Comparison of ENCODE assay signal across 19 mouse cellular contexts in the genomic region with DNA sequence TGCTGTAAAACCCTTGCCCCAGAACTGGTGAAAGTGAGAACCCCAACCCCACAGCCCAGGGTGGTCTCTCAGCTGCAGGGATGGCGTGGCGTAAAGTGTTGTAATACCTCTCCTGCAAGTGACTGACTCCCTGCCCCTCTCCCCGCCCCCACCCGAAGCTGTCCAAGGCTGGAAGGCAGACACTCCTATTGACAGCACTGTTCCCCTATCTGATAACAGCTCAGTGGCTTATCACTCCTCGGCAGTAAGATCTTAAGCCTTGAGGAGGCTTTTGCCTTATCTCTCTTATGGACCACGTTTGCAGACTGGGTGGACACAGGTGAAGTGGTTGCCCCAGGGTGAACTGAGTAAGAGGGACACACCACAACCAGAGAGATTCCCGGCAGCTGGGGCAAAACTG. TPM values are rescaled to one million over a fixed set of nuclear protein-coding genes. Genes with fewer than 3 reads are reported as not detected.
DNase-seq lines count a peak whose midpoint lies in the region; ATAC-seq and TF ChIP-seq lines count a peak whose summit lies in the region.
"Had no signal": no experiment of that assay in that cellular context is flagged by ENCODE, and none has a peak within 500 bp of the region (broad histone marks: within the 10 kb centered on the region; RNA-seq: fewer than 3 reads in every experiment).

No protein-coding gene starts in this region.

- TF ChIP-seq POLR2A in MEL (IDR thresholded peaks at IDR 0.05; ENCODE audit: control insufficient read depth in 1 of 2, insufficient read depth in 1 of 2, low read depth in 1 of 2, low read length in 2 of 2, poor library complexity in 1 of 2): no peak

- H3K4me2 ChIP-seq in midbrain, embryonic 16.5 days (ENCODE audit: low read length): no peak overlapping the region
- H3K4me2 ChIP-seq in liver, embryonic 11.5 days: no peak overlapping the region
- H3K4me2 ChIP-seq: forebrain, embryonic 12.5 days; limb, embryonic 13.5 days; lung, embryonic 15.5 days; midbrain, embryonic 13.5 days; neural tube, embryonic 15.5 days had no signal

- H3K79me2 ChIP-seq in MEL (ENCODE audit: control insufficient read depth, insufficient read depth, low read length, poor library complexity): no peaks in the 10 kb centered on the region

- no peak overlapping the region for H3K4me3 ChIP-seq in midbrain, embryonic 10.5 days
- no peak overlapping the region for H3K4me3 ChIP-seq in midbrain, embryonic 16.5 days (ENCODE audit: low read depth, low read length)
- H3K4me3 ChIP-seq in MEL (ENCODE audit: control insufficient read depth in 1 of 2, insufficient read depth in 1 of 2, low read depth in 2 of 2, low read length in 2 of 2): no peak overlapping the region
- no peak overlapping the region for H3K4me3 ChIP-seq in liver, embryonic 11.5 days (ENCODE audit: low read depth, low read length)
- H3K4me3 ChIP-seq: forebrain, embryonic 12.5 days; limb, embryonic 13.5 days; lung, embryonic 15.5 days; midbrain, embryonic 13.5 days; myocyte; neural tube, embryonic 15.5 days had no signal

- no peak overlapping the region for H3K9ac ChIP-seq in midbrain, embryonic 16.5 days (ENCODE audit: low read depth, low read length)
- H3K9ac ChIP-seq in MEL (ENCODE audit: control insufficient read depth, low read depth, low read length, poor library complexity, severe bottlenecking): no peak overlapping the region
- no peak overlapping the region for H3K9ac ChIP-seq in liver, embryonic 11.5 days (ENCODE audit: low read depth, low read length)
- H3K9ac ChIP-seq: forebrain, embryonic 12.5 days; lung, embryonic 15.5 days; midbrain, embryonic 13.5 days; neural tube, embryonic 15.5 days had no signal

- H3K9me3 ChIP-seq in midbrain, embryonic 10.5 days (replicated peaks): no peaks in the 10 kb centered on the region
- H3K9me3 ChIP-seq in midbrain, embryonic 16.5 days (replicated peaks; ENCODE audit: control insufficient read depth, low read length, poor library complexity, severe bottlenecking): no peaks in the 10 kb centered on the region
- H3K9me3 ChIP-seq in MEL (replicated peaks; ENCODE audit: insufficient read depth, low read length): no peaks in the 10 kb centered on the region
- H3K9me3 ChIP-seq in liver, embryonic 11.5 days (ENCODE audit: control insufficient read depth, low read length): no peaks in the 10 kb centered on the region
- H3K9me3 ChIP-seq: forebrain, embryonic 12.5 days; limb, embryonic 13.5 days; lung, embryonic 15.5 days; midbrain, embryonic 13.5 days; neural tube, embryonic 15.5 days had no signal

- WGBS in midbrain, embryonic 10.5 days: 64% methylated on average over 7 of the region's 7 CpGs
- WGBS in midbrain, embryonic 16.5 days: 64% methylated on average over 7 of the region's 7 CpGs
- WGBS in liver, embryonic 11.5 days: 22% methylated on average over 7 of the region's 7 CpGs

- peak overlapping the region; percentile 10 for H3K27ac ChIP-seq in midbrain, embryonic 10.5 days (replicated peaks)
- no peak overlapping the region for H3K27ac ChIP-seq in midbrain, embryonic 16.5 days (ENCODE audit: low read length)
- H3K27ac ChIP-seq in MEL (ENCODE audit: control insufficient read depth, low read depth, low read length): no peak overlapping the region
- no peak overlapping the region for H3K27ac ChIP-seq in liver, embryonic 11.5 days (ENCODE audit: low read depth, low read length)
- H3K27ac ChIP-seq: forebrain, embryonic 12.5 days; limb, embryonic 13.5 days; lung, embryonic 15.5 days; midbrain, embryonic 13.5 days; neural tube, embryonic 15.5 days had no signal

- no peak for TF ChIP-seq RAD21 in MEL (IDR thresholded peaks at IDR 0.05; ENCODE audit: low read depth, low read length)

- no peaks in the 10 kb centered on the region for H3K27me3 ChIP-seq in midbrain, embryonic 10.5 days (ENCODE audit: low read depth, poor library complexity, severe bottlenecking)
- H3K27me3 ChIP-seq in midbrain, embryonic 16.5 days (ENCODE audit: control insufficient read depth, insufficient read depth, low read depth, low read length): no peaks in the 10 kb centered on the region
- no peaks in the 10 kb centered on the region for H3K27me3 ChIP-seq in MEL (ENCODE audit: control insufficient read depth in 1 of 2, insufficient read depth in 2 of 2, low read length in 2 of 2)
- H3K27me3 ChIP-seq in liver, embryonic 11.5 days (replicated peaks; ENCODE audit: control insufficient read depth, insufficient read depth, low read length): no peaks in the 10 kb centered on the region
- H3K27me3 ChIP-seq: forebrain, embryonic 12.5 days; limb, embryonic 13.5 days; lung, embryonic 15.5 days; midbrain, embryonic 13.5 days; neural tube, embryonic 15.5 days had no signal

- ATAC-seq in midbrain, embryonic 16.5 days: no peak
- peak; percentile 53 for ATAC-seq in liver, embryonic 11.5 days (replicated peaks; ENCODE audit: low FRiP score)
- peak; percentile 28; the same call in 1 of the 2 replicates for ATAC-seq in megakaryocyte-erythroid progenitor cell, adult 5-6 weeks (replicated peaks; ENCODE audit: low FRiP score, low TSS enrichment, poor library complexity, severe bottlenecking)
- ATAC-seq: midbrain, embryonic 13.5 days had no signal

- DNase-seq in midbrain, embryonic 10.5 days (ENCODE audit: low spot score): no peak
- no peak for DNase-seq in MEL (ENCODE audit: low read depth, low spot score)
- no peak for DNase-seq in liver, embryonic 11.5 days (ENCODE audit: low spot score)
- no peak for DNase-seq in right cerebral cortex, adult 18-20 months
- DNase-seq in layer of hippocampus, postnatal 25 days (ENCODE audit: extremely low spot score in 1 of 2, low spot score in 1 of 2): no peak
- DNase-seq: cerebellum, adult 9-10 months; gastrocnemius, postnatal 10 days; heart, adult 18-20 months; lung, postnatal 4 days; right cerebral cortex, postnatal 14 days; thymus, postnatal 14 days had no signal

- TF ChIP-seq EP300 in MEL (IDR thresholded peaks at IDR 0.05; ENCODE audit: low read depth in 1 of 2, low read length in 2 of 2): peak in 1 of 2 experiments; percentile 60; a peak in 3 of 4 replicates

- H3K36me3 ChIP-seq in midbrain, embryonic 10.5 days: no peaks in the 10 kb centered on the region
- no peaks in the 10 kb centered on the region for H3K36me3 ChIP-seq in midbrain, embryonic 16.5 days (ENCODE audit: control insufficient read depth, insufficient read depth, low read length)
- H3K36me3 ChIP-seq in MEL (ENCODE audit: control insufficient read depth in 1 of 2, insufficient read depth in 2 of 2, low read length in 2 of 2): peaks cover 0 to 17% of the 10 kb centered on the region in 2 experiments; a peak in 2 of 4 replicates
- no peaks in the 10 kb centered on the region for H3K36me3 ChIP-seq in liver, embryonic 11.5 days (ENCODE audit: control insufficient read depth, insufficient read depth, low read length)
- H3K36me3 ChIP-seq: forebrain, embryonic 12.5 days; limb, embryonic 13.5 days; lung, embryonic 15.5 days; midbrain, embryonic 13.5 days; neural tube, embryonic 15.5 days had no signal

- H3K4me1 ChIP-seq in midbrain, embryonic 10.5 days: peaks cover 48% of the 10 kb centered on the region
- peaks cover 24% of the 10 kb centered on the region for H3K4me1 ChIP-seq in midbrain, embryonic 16.5 days (ENCODE audit: control insufficient read depth, insufficient read depth, low read length)
- peaks cover 14 to 42% of the 10 kb centered on the region in 2 experiments for H3K4me1 ChIP-seq in MEL (ENCODE audit: control insufficient read depth in 1 of 2, insufficient read depth in 2 of 2, low read length in 2 of 2)
- H3K4me1 ChIP-seq in liver, embryonic 11.5 days (replicated peaks; ENCODE audit: control insufficient read depth, insufficient read depth, low read length): peaks cover 38% of the 10 kb centered on the region

- TF ChIP-seq CTCF in MEL (IDR thresholded peaks at IDR 0.05 in 2 of 3, conservative IDR thresholded peaks at IDR 0.05 in 1 of 3; ENCODE audit: control insufficient read depth in 1 of 3, insufficient read depth in 1 of 3, low read depth in 2 of 3, low read length in 3 of 3, poor library complexity in 1 of 3, severe bottlenecking in 1 of 3): no peak

RNA-seq across cellular contexts. Expression of a gene that starts 38.9 kb away (rescaled TPM):
- polyA plus RNA-seq in midbrain, embryonic 10.5 days (2016; fragmentation: Nextera tagmentation; extraction: Ambion mirVana): 5.1 and 6.2 TPM in 2 replicates
- 7.3 and 8.9 TPM in 2 replicates for polyA plus RNA-seq in midbrain, embryonic 16.5 days (2015; fragmentation: Nextera tagmentation; extraction: Ambion mirVana)
- 3.0 and 4.4 TPM in 2 replicates for total RNA-seq in MEL (2012; rRNA removed)
- 1 to 10 TPM in 1 of 2 experiments, not detected in 1; 4.1 TPM for polyA plus RNA-seq in MEL (2012; ENCODE audit: insufficient read depth in 1 of 2, insufficient read length in 2 of 2, low read depth in 1 of 2, low replicate concordance in 2 of 2, missing spikeins in 1 of 2)
- polyA plus RNA-seq in liver, embryonic 11.5 days (2014; fragmentation: Nextera tagmentation; extraction: Ambion mirVana): 3.4 and 3.5 TPM in 2 replicates
- total RNA-seq in megakaryocyte-erythroid progenitor cell, adult 5-6 weeks (2014; fragmentation: Nextera tagmentation): 3.8 and 7.6 TPM in 2 replicates
- 1.6 and 1.8 TPM in 2 replicates for total RNA-seq in megakaryocyte-erythroid progenitor cell, adult 5-6 weeks (2017)
- total RNA-seq in layer of hippocampus, postnatal 25 days (2021): 10 to 100 TPM; 11.2 to 17.3 TPM

RNA-seq across cellular contexts. Expression of a gene that starts 39.1 kb away (rescaled TPM):
- polyA plus RNA-seq in midbrain, embryonic 10.5 days (2016; fragmentation: Nextera tagmentation; extraction: Ambion mirVana): 137 and 147 TPM in 2 replicates
- polyA plus RNA-seq in midbrain, embryonic 16.5 days (2015; fragmentation: Nextera tagmentation; extraction: Ambion mirVana): 121 and 124 TPM in 2 replicates
- 119 and 140 TPM in 2 replicates for total RNA-seq in MEL (2012; rRNA removed)
- polyA plus RNA-seq in MEL (2012; ENCODE audit: insufficient read depth in 1 of 2, insufficient read length in 2 of 2, low read depth in 1 of 2, low replicate concordance in 2 of 2, missing spikeins in 1 of 2): 100 to 1,000 TPM; 114 to 379 TPM
- 163 and 168 TPM in 2 replicates for polyA plus RNA-seq in liver, embryonic 11.5 days (2014; fragmentation: Nextera tagmentation; extraction: Ambion mirVana)
- 105 and 108 TPM in 2 replicates for total RNA-seq in megakaryocyte-erythroid progenitor cell, adult 5-6 weeks (2014; fragmentation: Nextera tagmentation)
- 97.8 and 135 TPM in 2 replicates for total RNA-seq in megakaryocyte-erythroid progenitor cell, adult 5-6 weeks (2017)
- total RNA-seq in layer of hippocampus, postnatal 25 days (2021): 10 to 100 TPM; 62.2 to 67.3 TPM

RNA-seq across cellular contexts. Expression of a gene that starts 58.5 kb away (rescaled TPM):
- polyA plus RNA-seq in midbrain, embryonic 10.5 days (2016; fragmentation: Nextera tagmentation; extraction: Ambion mirVana): 21.0 and 21.1 TPM in 2 replicates
- polyA plus RNA-seq in midbrain, embryonic 16.5 days (2015; fragmentation: Nextera tagmentation; extraction: Ambion mirVana): 22.2 and 22.8 TPM in 2 replicates
- total RNA-seq in MEL (2012; rRNA removed): 15.8 and 15.9 TPM in 2 replicates
- 10 to 100 TPM in 1 of 2 experiments, not detected in 1; 21.8 TPM for polyA plus RNA-seq in MEL (2012; ENCODE audit: insufficient read depth in 1 of 2, insufficient read length in 2 of 2, low read depth in 1 of 2, low replicate concordance in 2 of 2, missing spikeins in 1 of 2)
- polyA plus RNA-seq in liver, embryonic 11.5 days (2014; fragmentation: Nextera tagmentation; extraction: Ambion mirVana): 7.2 and 9.0 TPM in 2 replicates
- 8.1 and 9.0 TPM in 2 replicates for total RNA-seq in megakaryocyte-erythroid progenitor cell, adult 5-6 weeks (2014; fragmentation: Nextera tagmentation)
- total RNA-seq in megakaryocyte-erythroid progenitor cell, adult 5-6 weeks (2017): 5.8 and 6.4 TPM in 2 replicates
- 10 to 100 TPM; 21.6 to 26.5 TPM for total RNA-seq in layer of hippocampus, postnatal 25 days (2021)
